Mouse (Mus musculus): ENCODE measurements at regions not wholly inside any gene's neighbourhood (a gene's known extent, or its start where the extent isn't known, plus 50 kb on each side); places are given as distances from the start of the nearest gene placed in this dataset.

DNA sequence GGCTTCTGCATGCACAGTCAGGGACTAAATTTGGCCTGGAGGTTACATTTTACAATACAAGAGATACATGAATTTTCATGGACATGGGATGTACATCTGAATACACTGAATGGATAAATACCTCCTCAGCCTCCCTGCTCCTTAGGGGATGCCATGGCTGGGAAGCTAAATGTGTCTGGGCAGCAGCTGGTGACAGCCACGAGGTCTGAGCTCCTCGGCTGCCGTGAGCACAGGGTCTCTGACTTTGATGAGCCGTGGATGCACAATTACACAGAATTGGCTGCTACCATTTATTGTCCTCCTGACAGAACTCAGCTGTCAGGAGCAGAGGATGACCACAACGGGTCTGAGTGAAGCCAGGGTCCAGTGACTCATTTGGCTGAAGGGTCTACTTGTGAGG lies 80.3 kb upstream of the Arhgap21 start:
- H3K4me2 ChIP-seq = no peak overlapping the region
- no peaks in the 10 kb centered on the region for H3K9me3 ChIP-seq (ENCODE audit: control insufficient read depth, low read length)
- ATAC-seq (replicated peaks; ENCODE audit: low FRiP score) (no peak), DNase-seq (ENCODE audit: low spot score) (no peak)
- H3K4me3 ChIP-seq (ENCODE audit: low read depth, low read length) = no peak overlapping the region
- whole genome bisulfite sequencing = 81% methylated on average over 5 of the region's 5 CpGs
- no peak overlapping the region for H3K9ac ChIP-seq (ENCODE audit: low read depth, low read length)
- no peak overlapping the region for H3K27ac ChIP-seq (ENCODE audit: low read depth, low read length)
- H3K27me3 ChIP-seq (replicated peaks; ENCODE audit: control insufficient read depth, insufficient read depth, low read length) = no peaks in the 10 kb centered on the region
- no peaks in the 10 kb centered on the region for H3K36me3 ChIP-seq (ENCODE audit: control insufficient read depth, insufficient read depth, low read length)
- H3K4me1 ChIP-seq (replicated peaks; ENCODE audit: control insufficient read depth, insufficient read depth, low read length) = no peaks in the 10 kb centered on the region

DNA sequence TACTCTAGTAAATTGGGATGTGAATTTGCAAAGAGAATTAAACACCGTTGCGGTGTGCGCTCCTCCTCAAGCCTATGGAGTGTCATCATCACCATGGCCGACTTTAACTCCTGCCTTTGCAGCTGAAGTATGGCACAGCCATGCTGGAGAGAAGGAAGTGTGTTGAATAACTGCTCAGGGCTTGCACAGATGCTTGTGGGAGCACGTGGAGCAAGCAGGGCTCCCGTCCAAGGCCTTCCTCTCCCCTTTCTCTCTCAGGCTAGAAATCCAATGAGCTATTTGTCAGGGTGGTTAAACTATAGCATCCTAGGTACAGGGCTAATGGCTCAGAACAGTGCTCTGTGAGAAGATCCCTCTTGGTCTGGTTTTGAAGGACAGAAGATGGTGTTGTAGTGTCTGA lies 79.5 kb upstream of the Arhgap21 start:
- Histone ChIP-seq H3K9ac (ENCODE audit: low read depth, low read length) (no peak overlapping the region), H3K27ac (ENCODE audit: low read depth, low read length) (no peak overlapping the region), H3K4me3 (ENCODE audit: low read depth, low read length) (no peak overlapping the region), H3K36me3 (ENCODE audit: control insufficient read depth, insufficient read depth, low read length) (no peaks in the 10 kb centered on the region), H3K9me3 (ENCODE audit: control insufficient read depth, low read length) (no peaks in the 10 kb centered on the region), H3K4me1 (replicated peaks; ENCODE audit: control insufficient read depth, insufficient read depth, low read length) (no peaks in the 10 kb centered on the region), H3K4me2 (no peak overlapping the region), H3K27me3 (replicated peaks; ENCODE audit: control insufficient read depth, insufficient read depth, low read length) (no peaks in the 10 kb centered on the region)
- ATAC-seq (replicated peaks; ENCODE audit: low FRiP score) = no peak
- 91% methylated on average over 6 of the region's 6 CpGs for WGBS
- no peak for DNase-seq (ENCODE audit: low spot score)

- no peaks in the 10 kb centered on the region for H3K36me3 ChIP-seq (ENCODE audit: control insufficient read depth, insufficient read depth, low read length)
- H3K27ac ChIP-seq (ENCODE audit: low read depth, low read length) = no peak overlapping the region
- ATAC-seq (replicated peaks; ENCODE audit: low FRiP score) = no peak
- H3K9me3 ChIP-seq (ENCODE audit: control insufficient read depth, low read length) = no peaks in the 10 kb centered on the region
- H3K4me1 ChIP-seq (replicated peaks; ENCODE audit: control insufficient read depth, insufficient read depth, low read length) = no peaks in the 10 kb centered on the region
- H3K4me3 ChIP-seq (ENCODE audit: low read depth, low read length) = no peak overlapping the region
- WGBS = 72% methylated on average over 9 of the region's 9 CpGs
- H3K9ac ChIP-seq (ENCODE audit: low read depth, low read length) = no peak overlapping the region
- H3K4me2 ChIP-seq = no peak overlapping the region
- H3K27me3 ChIP-seq (replicated peaks; ENCODE audit: control insufficient read depth, insufficient read depth, low read length) = no peaks in the 10 kb centered on the region
- no peak for DNase-seq (ENCODE audit: low spot score)
Measured at GRCm38 (mm10) chr2:21046503-21047116, 77.9 kb upstream of the Arhgap21 start.

- no peaks in the 10 kb centered on the region for H3K27me3 ChIP-seq (replicated peaks; ENCODE audit: control insufficient read depth, insufficient read depth, low read length)
- no peak overlapping the region for H3K4me3 ChIP-seq (ENCODE audit: low read depth, low read length)
- DNase-seq (ENCODE audit: low spot score) (no peak), ATAC-seq (replicated peaks; ENCODE audit: low FRiP score) (no peak)
- WGBS = 85% methylated on average over 7 of the region's 7 CpGs
- H3K9ac ChIP-seq (ENCODE audit: low read depth, low read length) = no peak overlapping the region
- no peaks in the 10 kb centered on the region for H3K36me3 ChIP-seq (ENCODE audit: control insufficient read depth, insufficient read depth, low read length)
- no peaks in the 10 kb centered on the region for H3K9me3 ChIP-seq (ENCODE audit: control insufficient read depth, low read length)
- H3K27ac ChIP-seq (ENCODE audit: low read depth, low read length) = no peak overlapping the region
- H3K4me1 ChIP-seq (replicated peaks; ENCODE audit: control insufficient read depth, insufficient read depth, low read length) = no peaks in the 10 kb centered on the region
- H3K4me2 ChIP-seq = no peak overlapping the region
Measured at GRCm38 (mm10) chr2:21044781-21045180, 76.1 kb upstream of the Arhgap21 start.

DNA sequence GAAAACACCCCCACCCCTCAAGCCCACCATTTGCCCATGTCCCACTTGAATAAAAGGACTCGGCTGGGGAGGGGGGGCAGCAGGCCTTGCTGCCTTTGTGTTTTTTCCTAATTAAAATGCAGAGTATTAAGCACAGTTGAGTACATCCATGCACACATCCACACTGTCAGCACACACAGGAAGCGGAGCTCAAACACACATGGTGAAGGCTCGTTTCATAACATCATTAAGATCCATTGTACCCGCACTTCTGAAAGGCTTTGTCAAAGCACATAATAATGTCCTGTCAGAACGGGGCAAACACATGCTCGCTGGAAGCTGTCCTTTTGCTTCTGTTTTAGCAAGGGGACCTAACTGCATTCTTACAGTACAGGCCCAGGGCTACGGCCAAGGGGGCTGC lies 75.3 kb upstream of the Arhgap21 start:
- WGBS = 76% methylated on average over 7 of the region's 7 CpGs

GRCm38 (mm10) chr2:21043302-21043701 lies 74.6 kb upstream of the Arhgap21 start:
- 80% methylated on average over 4 of the region's 4 CpGs for WGBS
- Histone ChIP-seq H3K27ac (ENCODE audit: low read depth, low read length) (no peak overlapping the region), H3K36me3 (ENCODE audit: control insufficient read depth, insufficient read depth, low read length) (no peaks in the 10 kb centered on the region)

More for the DNA sequence above, 75.3 kb upstream of the Arhgap21 start:
- H3K9ac ChIP-seq (ENCODE audit: low read depth, low read length) = no peak overlapping the region
- no peak for DNase-seq (ENCODE audit: low spot score)
- no peaks in the 10 kb centered on the region for H3K27me3 ChIP-seq (replicated peaks; ENCODE audit: control insufficient read depth, insufficient read depth, low read length)
- no peak overlapping the region for H3K4me2 ChIP-seq
- no peaks in the 10 kb centered on the region for H3K4me1 ChIP-seq (replicated peaks; ENCODE audit: control insufficient read depth, insufficient read depth, low read length)
- H3K36me3 ChIP-seq (ENCODE audit: control insufficient read depth, insufficient read depth, low read length) = no peaks in the 10 kb centered on the region
- no peak overlapping the region for H3K4me3 ChIP-seq (ENCODE audit: low read depth, low read length)
- no peak for ATAC-seq (replicated peaks; ENCODE audit: low FRiP score)
- H3K27ac ChIP-seq (ENCODE audit: low read depth, low read length) = no peak overlapping the region
- H3K9me3 ChIP-seq (ENCODE audit: control insufficient read depth, low read length) = no peaks in the 10 kb centered on the region

GRCm38 (mm10) chr2:21037607-21038006 lies 68.9 kb upstream of the Arhgap21 start:
- WGBS = 70% methylated on average over 3 of the region's 3 CpGs
- no peaks in the 10 kb centered on the region for H3K36me3 ChIP-seq (ENCODE audit: control insufficient read depth, insufficient read depth, low read length)
- H3K4me3 ChIP-seq (ENCODE audit: low read depth, low read length) = no peak overlapping the region
- H3K9me3 ChIP-seq (ENCODE audit: control insufficient read depth, low read length) = no peaks in the 10 kb centered on the region
- H3K27me3 ChIP-seq (replicated peaks; ENCODE audit: control insufficient read depth, insufficient read depth, low read length) = no peaks in the 10 kb centered on the region
- H3K27ac ChIP-seq (ENCODE audit: low read depth, low read length) = no peak overlapping the region
- DNase-seq (ENCODE audit: low spot score) (no peak), ATAC-seq (replicated peaks; ENCODE audit: low FRiP score) (no peak)
- no peak overlapping the region for H3K4me2 ChIP-seq
- H3K9ac ChIP-seq (ENCODE audit: low read depth, low read length) = no peak overlapping the region
- H3K4me1 ChIP-seq (replicated peaks; ENCODE audit: control insufficient read depth, insufficient read depth, low read length) = no peaks in the 10 kb centered on the region; the same call in 1 of the 2 replicates

More at GRCm38 (mm10) chr2:21043302-21043701, 74.6 kb upstream of the Arhgap21 start:
- Histone ChIP-seq H3K4me2 (no peak overlapping the region), H3K4me3 (ENCODE audit: low read depth, low read length) (no peak overlapping the region), H3K4me1 (replicated peaks; ENCODE audit: control insufficient read depth, insufficient read depth, low read length) (no peaks in the 10 kb centered on the region), H3K27me3 (replicated peaks; ENCODE audit: control insufficient read depth, insufficient read depth, low read length) (no peaks in the 10 kb centered on the region), H3K9ac (ENCODE audit: low read depth, low read length) (no peak overlapping the region), H3K9me3 (ENCODE audit: control insufficient read depth, low read length) (no peaks in the 10 kb centered on the region)
- ATAC-seq (replicated peaks; ENCODE audit: low FRiP score) (no peak), DNase-seq (ENCODE audit: low spot score) (no peak)

GRCm38 (mm10) chr2:21037181-21037580 lies 68.5 kb upstream of the Arhgap21 start:
- 74% methylated on average over 8 of the region's 8 CpGs for WGBS
- Histone ChIP-seq H3K27me3 (replicated peaks; ENCODE audit: control insufficient read depth, insufficient read depth, low read length) (no peaks in the 10 kb centered on the region), H3K36me3 (ENCODE audit: control insufficient read depth, insufficient read depth, low read length) (no peaks in the 10 kb centered on the region), H3K27ac (ENCODE audit: low read depth, low read length) (no peak overlapping the region), H3K4me1 (replicated peaks; ENCODE audit: control insufficient read depth, insufficient read depth, low read length) (no peaks in the 10 kb centered on the region; the same call in 1 of the 2 replicates), H3K4me2 (no peak overlapping the region), H3K9me3 (ENCODE audit: control insufficient read depth, low read length) (no peaks in the 10 kb centered on the region), H3K4me3 (ENCODE audit: low read depth, low read length) (no peak overlapping the region), H3K9ac (ENCODE audit: low read depth, low read length) (no peak overlapping the region)
- ATAC-seq (replicated peaks; ENCODE audit: low FRiP score) (no peak), DNase-seq (ENCODE audit: low spot score) (no peak)

GRCm38 (mm10) chr2:21035884-21036648 lies 67.4 kb upstream of the Arhgap21 start:
- Histone ChIP-seq H3K27ac (ENCODE audit: low read depth, low read length) (no peak overlapping the region), H3K27me3 (replicated peaks; ENCODE audit: control insufficient read depth, insufficient read depth, low read length) (no peaks in the 10 kb centered on the region), H3K4me3 (ENCODE audit: low read depth, low read length) (no peak overlapping the region), H3K9ac (ENCODE audit: low read depth, low read length) (no peak overlapping the region), H3K9me3 (ENCODE audit: control insufficient read depth, low read length) (no peaks in the 10 kb centered on the region), H3K36me3 (ENCODE audit: control insufficient read depth, insufficient read depth, low read length) (no peaks in the 10 kb centered on the region), H3K4me2 (no peak overlapping the region), H3K4me1 (replicated peaks; ENCODE audit: control insufficient read depth, insufficient read depth, low read length) (no peaks in the 10 kb centered on the region; the same call in 1 of the 2 replicates)
- 75% methylated on average over 5 of the region's 5 CpGs for WGBS
- no peak for DNase-seq (ENCODE audit: low spot score)
- ATAC-seq (replicated peaks; ENCODE audit: low FRiP score) = no peak

Data from liver, embryonic 11.5 days (tissue).